Mouse (Mus musculus) small intestine, adult 2 months (tissue): ENCODE data around the gene Apaf1.

ENCODE experiments used
- CTCF ChIP-seq: fragments of 200-500 bp; IDR thresholded peaks from 2 replicates; pipeline ENCODE4 v1.5.1; 2012; ENCODE audit warnings: low read depth, mild to moderate bottlenecking, control low read depth, inconsistent platforms, low read length, moderate library complexity, mixed read lengths; ENCODE audit not compliant: insufficient replicate concordance, insufficient read length; ENCODE audit errors: extremely low read depth
- POLR2A ChIP-seq: fragments of 200-500 bp; IDR thresholded peaks from 2 replicates; pipeline ENCODE4 v1.6.1; 2012; ENCODE audit warnings: low read depth, mild to moderate bottlenecking, control low read depth, inconsistent platforms, low read length, moderate library complexity

GRCm38 (mm10) chr10:91080540-91080939 is 2.0 kb downstream of the Apaf1 start:
- TF ChIP-seq CTCF = no peak
- TF ChIP-seq POLR2A = no peak
